Mouse (Mus musculus) heart, embryonic 14.5 days (tissue): ENCODE results near the gene Tcta. TPM values are rescaled to one million over a fixed set of nuclear protein-coding genes. Genes with fewer than 3 reads are reported as not detected.

Experiments
- ATAC-seq: fragments of 200-750 bp; cut with Nextera tagmentation; 2 replicates; pipeline ENCODE4 v1.8.0; 2017; ENCODE audit warnings: low read depth, moderate TSS enrichment; ENCODE audit not compliant: insufficient number of reproducible peaks, insufficient read depth, low FRiP score
- H3K27ac ChIP-seq, 2 experiments: fragments of 200-500 bp in 1 of 2; fragments of 300-500 bp in 1 of 2; sonication (generic) in 1 of 2; replicated peaks in 1 of 2; 2 replicates each; pipeline ENCODE4 v1.5.1; 2012 to 2014; ENCODE audit warnings: low read depth in 2 of 2, low read length in 2 of 2, control low read depth in 1 of 2, mild to moderate bottlenecking in 1 of 2, mixed read lengths in 1 of 2; ENCODE audit not compliant: control insufficient read depth in 1 of 2, insufficient read depth in 1 of 2
- H3K27me3 ChIP-seq: fragments of 300-500 bp; sonication (generic); 2 replicates; pipeline ENCODE4 v1.6.1; 2014; ENCODE audit warnings: mild to moderate bottlenecking, low read length, control low read depth; ENCODE audit not compliant: control insufficient read depth, insufficient read depth
- H3K36me3 ChIP-seq: fragments of 300-500 bp; sonication (generic); 2 replicates; pipeline ENCODE4 v1.6.1; 2014; ENCODE audit warnings: mild to moderate bottlenecking, control low read depth, low read length, mixed read lengths; ENCODE audit not compliant: control insufficient read depth, insufficient read depth
- H3K4me1 ChIP-seq, 2 experiments: fragments of 200-500 bp in 1 of 2; fragments of 300-500 bp in 1 of 2; sonication (generic) in 1 of 2; 2 replicates each; pipeline ENCODE4 v1.6.1; 2012 to 2014; ENCODE audit warnings: low read length in 2 of 2, control low read depth in 1 of 2, mixed read lengths in 1 of 2; ENCODE audit not compliant: control insufficient read depth in 2 of 2, insufficient read depth in 2 of 2
- H3K4me2 ChIP-seq: fragments of 300-500 bp; sonication (generic); 2 replicates; pipeline ENCODE4 v1.6.1; 2014; ENCODE audit warnings: mild to moderate bottlenecking, low read length
- H3K4me3 ChIP-seq, 2 experiments: fragments of 200-500 bp in 1 of 2; fragments of 300-500 bp in 1 of 2; sonication (generic) in 1 of 2; 2 replicates each; pipeline ENCODE4 v1.5.1; 2012 to 2014; ENCODE audit warnings: low read length in 2 of 2, mild to moderate bottlenecking in 2 of 2, control low read depth in 1 of 2, low read depth in 1 of 2, moderate library complexity in 1 of 2; ENCODE audit not compliant: control insufficient read depth in 1 of 2, insufficient read depth in 1 of 2
- H3K9ac ChIP-seq: fragments of 300-500 bp; sonication (generic); 2 replicates; pipeline ENCODE4 v1.6.1; 2014; ENCODE audit warnings: mild to moderate bottlenecking, low read length
- H3K9me3 ChIP-seq: fragments of 300-500 bp; sonication (generic); 2 replicates; pipeline ENCODE4 v1.6.1; 2016; ENCODE audit warnings: low read length, control low read depth; ENCODE audit not compliant: control insufficient read depth
- WGBS: fragments of 180-500 bp; shearing (Covaris S2); extraction: QIAGEN DNeasy Blood & Tissue Kit; methylation state at CpG from one replicate; pipeline ENCODE4 v1.1.7; 2014; 5-methylcytosine and 5-hydroxymethylcytosine counted together
- polyA plus RNA-seq: library from polyadenylated mRNA; unstranded; fragments of >200 nt; fragmentation: Nextera tagmentation; extraction: Ambion mirVana; gene quantifications from 2 replicates; pipeline ENCODE4 v1.2.1, GENCODE M21; 2014

The Tcta gene
- polyA plus RNA-seq, 1 experiment from 2014 or later, result 39.4 TPM

DNA sequence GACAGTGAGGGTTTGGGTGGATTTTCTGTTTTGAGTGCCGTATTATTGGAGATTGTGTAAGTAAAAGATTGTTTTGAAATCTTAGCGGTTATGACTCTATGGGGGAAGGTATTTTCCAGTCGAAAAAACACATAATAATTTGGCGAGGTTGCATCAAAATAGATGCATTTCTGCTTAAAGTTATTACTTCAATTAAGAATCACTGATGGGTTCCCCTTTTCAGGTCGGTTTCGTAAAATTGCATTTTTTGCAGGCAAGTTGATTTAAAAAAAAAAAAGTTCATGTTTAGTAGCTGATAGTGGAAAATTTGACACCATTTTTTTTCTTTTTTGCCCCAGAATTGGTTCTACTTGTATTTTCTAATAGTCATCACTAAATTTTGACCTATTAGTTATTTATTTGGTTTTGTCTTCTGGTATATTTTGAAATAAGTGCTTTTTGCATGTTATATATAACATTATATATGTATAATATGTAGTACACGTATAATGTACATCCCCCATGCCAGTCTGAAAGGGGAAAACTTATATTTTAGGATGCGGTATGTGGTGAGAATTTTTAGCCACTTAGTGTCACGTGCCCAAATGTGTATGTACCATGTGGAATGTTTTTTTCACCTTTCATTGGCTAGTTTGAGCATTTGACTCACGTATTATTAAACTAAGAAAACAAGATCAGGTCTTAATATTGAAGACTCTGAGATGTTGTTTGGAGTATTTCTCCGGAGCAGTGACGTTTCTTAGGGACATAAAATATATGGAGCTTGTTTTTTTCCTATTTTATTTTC lies 1.3 kb upstream of the Tcta start:
- Histone ChIP-seq H3K27ac (peak overlapping the region; percentile 99 to 100), H3K4me3 (peak overlapping the region; percentile 79 to 98), H3K9me3 (no peaks in the 10 kb centered on the region), H3K27me3 (no peaks in the 10 kb centered on the region), H3K36me3 (peaks cover 21% of the 10 kb centered on the region), H3K4me1 (peaks cover 4 to 53% of the 10 kb centered on the region in 2 experiments), H3K4me2 (peak overlapping the region; percentile 97), H3K9ac (peak overlapping the region; percentile 100)
- WGBS, result 7% methylated on average over 12 of the region's 12 CpGs
- no peak for ATAC-seq

DNA sequence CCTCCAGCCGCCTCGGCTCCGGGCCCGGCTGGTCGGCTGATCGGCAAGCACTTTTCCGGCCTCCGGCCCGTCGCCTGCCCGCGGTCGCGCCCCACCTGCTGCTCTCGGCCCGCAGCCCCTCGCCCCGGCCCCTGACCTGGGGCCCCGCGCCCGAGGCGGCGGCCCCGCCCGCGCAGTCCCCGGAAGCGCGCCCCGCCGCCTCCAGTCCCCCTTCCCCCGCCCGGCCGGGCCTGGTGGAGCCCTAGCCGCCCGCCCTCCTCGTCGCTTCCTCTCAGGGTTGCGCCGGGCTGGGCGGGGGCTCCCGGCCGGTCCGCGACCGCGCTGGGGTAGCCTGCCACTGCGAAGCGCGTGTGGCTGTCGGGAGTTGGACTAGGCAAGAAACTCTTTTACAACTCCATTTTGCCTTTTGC lies 616 bp upstream of the Tcta start:
- Histone ChIP-seq H3K27ac (peak overlapping the region; percentile 99 to 100), H3K36me3 (peaks cover 26% of the 10 kb centered on the region), H3K9me3 (no peaks in the 10 kb centered on the region), H3K4me1 (peaks cover 4 to 46% of the 10 kb centered on the region in 2 experiments), H3K4me3 (peak overlapping the region; percentile 79 to 98), H3K27me3 (no peaks in the 10 kb centered on the region), H3K9ac (peak overlapping the region; percentile 100), H3K4me2 (peak overlapping the region; percentile 97)
- under 1% methylated on average over 50 of the region's 51 CpGs for WGBS
- ATAC-seq, result peak; percentile 84

DNA sequence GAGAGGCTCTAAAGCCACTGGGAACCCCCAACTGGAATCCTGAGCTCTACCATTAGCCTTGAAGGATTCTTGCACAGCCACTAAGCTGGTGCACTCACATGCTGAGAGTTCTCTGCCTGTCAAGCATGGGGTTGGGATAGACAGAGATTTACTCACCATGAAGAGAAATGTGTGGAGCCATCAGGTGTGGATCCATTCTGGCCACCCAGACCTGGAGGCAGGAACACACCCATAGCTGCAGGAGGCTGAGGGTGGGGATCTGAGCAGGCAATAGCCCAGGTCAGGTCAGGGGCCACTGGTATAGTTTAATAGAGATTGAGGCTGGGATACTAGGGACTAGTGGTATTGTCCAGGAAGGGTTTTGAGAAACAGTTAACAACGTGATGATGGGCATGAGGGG lies 790 bp downstream of the Tcta start:
- 5% methylated on average over 1 of the region's 1 CpGs for WGBS
- Histone ChIP-seq H3K9me3 (no peaks in the 10 kb centered on the region), H3K36me3 (peaks cover 32% of the 10 kb centered on the region), H3K4me3 (peak overlapping the region; percentile 94 to 98), H3K9ac (peak overlapping the region; percentile 97), H3K4me1 (peaks cover 4 to 38% of the 10 kb centered on the region in 2 experiments), H3K27ac (peak overlapping the region; percentile 91 to 100), H3K4me2 (peak overlapping the region; percentile 95), H3K27me3 (no peaks in the 10 kb centered on the region)
- no peak for ATAC-seq

DNA sequence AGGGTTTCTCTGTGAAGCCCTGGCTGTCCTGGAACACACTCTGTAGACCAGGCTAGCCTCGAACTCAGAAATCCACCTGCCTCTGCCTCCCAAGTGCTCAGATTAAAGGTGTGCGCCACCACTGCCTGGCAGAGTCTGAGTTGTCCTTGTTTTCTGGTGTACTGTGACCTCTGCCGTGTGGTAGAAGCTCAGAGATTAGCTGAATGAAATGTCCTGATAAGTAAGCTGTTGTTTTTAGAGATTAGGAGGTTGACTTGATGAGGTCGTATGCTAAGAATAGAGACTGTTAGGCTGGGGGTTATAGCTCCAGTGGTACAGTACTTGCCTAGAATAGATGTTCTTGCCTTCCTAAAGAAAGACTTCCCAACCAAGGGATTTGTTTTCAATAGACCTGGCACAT lies 1.2 kb downstream of the Tcta start:
- H3K27me3 ChIP-seq, result no peaks in the 10 kb centered on the region
- peak overlapping the region; percentile 97 for H3K9ac ChIP-seq
- peak overlapping the region; percentile 91 to 100 for H3K27ac ChIP-seq
- H3K4me3 ChIP-seq, result peak overlapping the region; percentile 94 to 98; a peak in 3 of 4 replicates
- no peak for ATAC-seq
- H3K9me3 ChIP-seq, result no peaks in the 10 kb centered on the region
- H3K4me1 ChIP-seq, result peaks cover 4 to 37% of the 10 kb centered on the region in 2 experiments
- WGBS, result 20% methylated on average over 4 of the region's 4 CpGs
- peak overlapping the region; percentile 95 for H3K4me2 ChIP-seq
- H3K36me3 ChIP-seq, result peaks cover 32% of the 10 kb centered on the region

DNA sequence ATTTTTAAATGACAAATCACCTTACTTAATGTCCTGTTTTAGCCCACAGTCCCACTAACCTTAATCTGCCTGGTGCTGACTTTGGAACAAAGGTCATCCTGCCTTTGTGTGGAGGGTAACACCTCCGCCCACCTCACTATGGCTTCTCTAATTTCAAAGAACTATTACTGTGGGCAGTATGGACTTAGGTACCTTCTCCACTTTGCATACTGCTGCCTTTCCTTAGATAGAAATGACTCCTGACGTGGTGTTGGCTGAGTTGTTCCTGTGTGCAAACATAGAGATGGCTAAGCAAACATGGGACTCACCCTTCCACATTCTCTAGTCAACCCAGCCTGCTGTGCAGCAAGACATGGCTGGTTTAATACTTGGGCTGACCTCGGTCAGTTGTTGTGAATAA lies 4.1 kb downstream of the Tcta start:
- no peaks in the 10 kb centered on the region for H3K9me3 ChIP-seq
- H3K4me1 ChIP-seq, result peaks cover 7 to 19% of the 10 kb centered on the region in 2 experiments
- peaks cover 37% of the 10 kb centered on the region for H3K36me3 ChIP-seq
- ATAC-seq, result no peak
- no peak overlapping the region for H3K4me2 ChIP-seq
- WGBS, result 83% methylated on average over 3 of the region's 3 CpGs
- no peak overlapping the region for H3K4me3 ChIP-seq
- no peak overlapping the region for H3K9ac ChIP-seq
- H3K27me3 ChIP-seq, result no peaks in the 10 kb centered on the region
- no peak overlapping the region for H3K27ac ChIP-seq

DNA sequence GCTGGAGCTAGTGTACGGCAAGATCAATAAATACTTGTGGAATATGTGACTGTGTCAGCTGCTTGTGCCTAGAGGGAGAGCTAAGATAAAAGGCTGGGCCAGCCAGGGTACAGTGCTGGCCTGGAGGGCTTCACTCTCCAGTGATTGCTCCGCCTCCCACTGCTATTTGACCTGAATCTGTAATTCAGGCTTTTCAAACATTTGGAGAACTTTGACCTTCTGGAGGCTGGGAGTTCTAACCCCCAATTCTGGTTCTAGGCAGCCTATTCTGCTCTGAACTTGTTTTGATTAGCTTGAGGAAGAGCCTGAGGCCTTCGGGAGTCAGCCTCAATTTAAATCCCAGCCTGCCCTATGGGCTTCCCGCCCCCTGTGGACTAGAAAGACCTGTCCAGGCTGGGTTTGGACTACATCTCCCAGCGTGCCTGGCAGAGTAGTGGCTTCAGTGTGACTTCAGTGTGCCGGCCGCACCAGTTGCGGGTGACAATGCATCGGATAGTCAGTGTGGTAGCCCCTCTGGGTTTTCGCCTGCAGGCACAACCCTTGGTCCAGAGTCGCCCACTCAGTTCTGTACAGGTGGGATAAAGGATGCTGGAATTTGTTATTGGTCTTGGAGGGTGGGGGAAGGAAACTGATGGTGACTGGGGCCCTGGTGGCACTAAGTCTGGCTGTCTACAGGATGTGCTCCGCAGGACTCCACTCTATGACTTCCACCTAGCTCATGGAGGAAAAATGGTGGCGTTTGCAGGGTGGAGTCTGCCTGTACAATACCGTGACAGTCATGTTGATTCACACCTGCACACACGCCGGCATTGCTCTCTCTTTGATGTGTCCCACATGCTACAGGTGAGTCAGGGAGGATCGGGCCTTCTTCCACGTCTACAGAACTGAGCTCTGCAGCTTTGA lies 9.3 kb downstream of the Tcta start, which contains the start of gene Amt:
TSS of gene Amt (plus strand) at position 401 of the 903 bp plus-strand sequence.
- Histone ChIP-seq H3K9ac (peak within 1 kb of the TSS; percentile 49), H3K4me1 (peaks cover 5 to 7% of the 10 kb centered on the region in 2 experiments; a peak in 3 of 4 replicates), H3K27me3 (no peaks in the 10 kb centered on the region), H3K9me3 (no peaks in the 10 kb centered on the region), H3K27ac (peak within 1 kb of the TSS in 1 of 2 experiments; percentile 10; a peak in 1 of 4 replicates), H3K4me2 (peak within 1 kb of the TSS; percentile 52), H3K4me3 (peak within 1 kb of the TSS; percentile 31 to 48), H3K36me3 (peaks cover 32% of the 10 kb centered on the region)
- ATAC-seq, result peak; percentile 45; the same call in 1 of the 2 replicates
- 29% methylated on average over 18 of the region's 18 CpGs for WGBS

DNA sequence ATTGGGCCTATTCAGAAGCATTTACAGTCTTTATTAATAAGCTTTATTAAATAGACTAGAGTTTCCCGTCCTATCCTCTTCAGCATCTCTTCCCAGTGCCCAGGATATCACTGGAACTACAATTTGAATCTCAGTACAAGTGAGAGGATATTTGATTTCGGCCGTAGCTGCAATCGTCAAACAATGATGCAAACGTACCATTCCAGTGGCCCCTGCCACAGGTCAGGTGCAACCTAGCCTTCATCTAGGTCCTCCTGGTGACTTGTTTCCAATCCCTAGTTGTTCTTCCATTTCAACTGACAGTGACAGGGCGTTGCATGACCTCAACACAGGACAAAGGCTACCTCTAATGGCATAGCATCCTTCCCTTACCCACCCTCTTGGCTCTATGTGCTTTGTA lies 15.2 kb downstream of the Tcta start:
- no peak for ATAC-seq
- peak overlapping the region; percentile 63 for H3K9ac ChIP-seq
- H3K4me2 ChIP-seq, result peak overlapping the region; percentile 74
- 0 out of 4 replicates have a peak overlapping the region, but pooled peaks of 1 of the 2 experiments have one; percentile 15 for H3K27ac ChIP-seq
- H3K27me3 ChIP-seq, result no peaks in the 10 kb centered on the region
- peaks cover 0 to 5% of the 10 kb centered on the region in 2 experiments; a peak in 1 of 4 replicates for H3K4me1 ChIP-seq
- H3K9me3 ChIP-seq, result no peaks in the 10 kb centered on the region
- peaks cover 19% of the 10 kb centered on the region for H3K36me3 ChIP-seq
- 39% methylated on average over 6 of the region's 6 CpGs for WGBS
- peak overlapping the region; percentile 48 to 83 for H3K4me3 ChIP-seq
